Mouse (Mus musculus) embryonic facial prominence, embryonic 15.5 days (tissue): ENCODE results near the gene Golm1. TPM values are rescaled to one million over a fixed set of nuclear protein-coding genes. Genes with fewer than 3 reads are reported as not detected.

ENCODE experiments used
- ATAC-seq: fragments of 200-750 bp; cut with Nextera tagmentation; 2 replicates; pipeline ENCODE4 v1.8.0; 2017; ENCODE audit warnings: low read depth, moderate TSS enrichment; ENCODE audit not compliant: insufficient number of reproducible peaks, low FRiP score, low TSS enrichment
- H3K27ac ChIP-seq: fragments of 300-500 bp; sonication (generic); replicated peaks from 2 replicates; pipeline ENCODE4 v1.5.1; 2015; ENCODE audit warnings: mild to moderate bottlenecking, inconsistent platforms
- H3K27me3 ChIP-seq: fragments of 300-500 bp; sonication (generic); 2 replicates; pipeline ENCODE4 v1.6.1; 2015; ENCODE audit warnings: inconsistent platforms
- H3K36me3 ChIP-seq: fragments of 300-500 bp; sonication (generic); 2 replicates; pipeline ENCODE4 v1.6.1; 2015; ENCODE audit warnings: mild to moderate bottlenecking, inconsistent platforms
- H3K4me1 ChIP-seq: fragments of 300-500 bp; sonication (generic); 2 replicates; pipeline ENCODE4 v1.6.1; 2015; ENCODE audit warnings: inconsistent platforms
- H3K4me2 ChIP-seq: fragments of 300-500 bp; sonication (generic); replicated peaks from 2 replicates; pipeline ENCODE4 v1.6.1; 2015; ENCODE audit warnings: mild to moderate bottlenecking, inconsistent platforms
- H3K4me3 ChIP-seq: fragments of 300-500 bp; sonication (generic); replicated peaks from 2 replicates; pipeline ENCODE4 v1.5.1; 2015; ENCODE audit warnings: mild to moderate bottlenecking, inconsistent platforms
- H3K9ac ChIP-seq: fragments of 300-500 bp; sonication (generic); 2 replicates; pipeline ENCODE4 v1.6.1; 2015; ENCODE audit warnings: inconsistent platforms
- H3K9me3 ChIP-seq: fragments of 300-500 bp; sonication (generic); replicated peaks from 2 replicates; pipeline ENCODE4 v1.6.1; 2016; ENCODE audit warnings: inconsistent platforms
- WGBS: fragments of 180-500 bp; shearing (Covaris S2); methylation state at CpG from one replicate; pipeline ENCODE4 v1.1.7; 2015; 5-methylcytosine and 5-hydroxymethylcytosine counted together
- polyA plus RNA-seq: library from polyadenylated mRNA; unstranded; fragments of >200 nt; fragmentation: Nextera tagmentation; extraction: Ambion mirVana; gene quantifications from 2 replicates; pipeline ENCODE4 v1.2.1, GENCODE M21; 2015

Gene Golm1
- polyA plus RNA-seq, 1 experiment from 2014 or later: 36.5 TPM

- Histone ChIP-seq H3K9ac (no peak overlapping the region), H3K4me1 (no peaks in the 10 kb centered on the region), H3K9me3 (no peaks in the 10 kb centered on the region), H3K4me2 (no peak overlapping the region), H3K4me3 (no peak overlapping the region), H3K27me3 (no peaks in the 10 kb centered on the region), H3K36me3 (no peaks in the 10 kb centered on the region), H3K27ac (no peak overlapping the region)
- WGBS: 79% methylated on average over 7 of the region's 7 CpGs
- ATAC-seq: no peak
Measured at GRCm38 (mm10) chr13:59695781-59696180, 20.2 kb upstream of the Golm1 start.

- Histone ChIP-seq H3K27me3 (no peaks in the 10 kb centered on the region), H3K9ac (no peak within 1 kb of the TSS), H3K4me1 (no peaks in the 10 kb centered on the region), H3K9me3 (no peaks in the 10 kb centered on the region), H3K27ac (no peak within 1 kb of the TSS), H3K4me3 (no peak within 1 kb of the TSS), H3K36me3 (no peaks in the 10 kb centered on the region), H3K4me2 (no peak within 1 kb of the TSS)
- ATAC-seq: no peak
- WGBS: 82% methylated on average over 3 of the region's 3 CpGs
Measured at GRCm38 (mm10) chr13:59694008-59694407, 18.4 kb upstream of the Golm1 start, which contains the start of gene 4921517D22Rik. Gene 4921517D22Rik, minus strand, starts transcription at chr13:59694108.

- Histone ChIP-seq H3K9me3 (no peaks in the 10 kb centered on the region), H3K36me3 (no peaks in the 10 kb centered on the region), H3K4me1 (no peaks in the 10 kb centered on the region), H3K9ac (no peak overlapping the region), H3K4me2 (no peak overlapping the region), H3K27me3 (no peaks in the 10 kb centered on the region), H3K4me3 (no peak overlapping the region), H3K27ac (no peak overlapping the region)
- WGBS: 63% methylated on average over 10 of the region's 10 CpGs
- ATAC-seq: no peak
Measured at GRCm38 (mm10) chr13:59691478-59691877, 15.9 kb upstream of the Golm1 start.

- no peak overlapping the region for H3K9ac ChIP-seq
- no peaks in the 10 kb centered on the region for H3K4me1 ChIP-seq
- H3K4me2 ChIP-seq: no peak overlapping the region
- WGBS: 81% methylated on average over 7 of the region's 7 CpGs
- ATAC-seq: no peak
- no peak overlapping the region for H3K27ac ChIP-seq
- H3K9me3 ChIP-seq: no peaks in the 10 kb centered on the region
- no peaks in the 10 kb centered on the region for H3K36me3 ChIP-seq
- H3K4me3 ChIP-seq: no peak overlapping the region
- no peaks in the 10 kb centered on the region for H3K27me3 ChIP-seq
Measured at GRCm38 (mm10) chr13:59690576-59690975, 15.0 kb upstream of the Golm1 start.

GRCm38 (mm10) chr13:59689843-59690242 is 14.2 kb upstream of the Golm1 start:
- H3K36me3 ChIP-seq: no peaks in the 10 kb centered on the region
- no peak overlapping the region for H3K4me3 ChIP-seq
- WGBS: 91% methylated on average over 3 of the region's 3 CpGs
- H3K27ac ChIP-seq: no peak overlapping the region
- H3K9me3 ChIP-seq: no peaks in the 10 kb centered on the region
- H3K4me2 ChIP-seq: no peak overlapping the region
- H3K27me3 ChIP-seq: no peaks in the 10 kb centered on the region
- H3K4me1 ChIP-seq: no peaks in the 10 kb centered on the region
- H3K9ac ChIP-seq: no peak overlapping the region
- ATAC-seq: no peak

GRCm38 (mm10) chr13:59689313-59689712 is 13.7 kb upstream of the Golm1 start:
- no peak for ATAC-seq
- no peaks in the 10 kb centered on the region for H3K9me3 ChIP-seq

GRCm38 (mm10) chr13:59688338-59688770 is 12.7 kb upstream of the Golm1 start:
- no peaks in the 10 kb centered on the region for H3K36me3 ChIP-seq
- H3K9ac ChIP-seq: no peak overlapping the region
- H3K27me3 ChIP-seq: no peaks in the 10 kb centered on the region
- no peak overlapping the region for H3K4me3 ChIP-seq
- H3K4me1 ChIP-seq: no peaks in the 10 kb centered on the region
- H3K4me2 ChIP-seq: no peak overlapping the region
- no peak overlapping the region for H3K27ac ChIP-seq
- no peak for ATAC-seq
- 53% methylated on average over 13 of the region's 13 CpGs for WGBS
- no peaks in the 10 kb centered on the region for H3K9me3 ChIP-seq

More at GRCm38 (mm10) chr13:59689313-59689712, 13.7 kb upstream of the Golm1 start:
- no peak overlapping the region for H3K27ac ChIP-seq
- H3K27me3 ChIP-seq: no peaks in the 10 kb centered on the region
- WGBS: 86% methylated on average over 9 of the region's 9 CpGs
- no peaks in the 10 kb centered on the region for H3K4me1 ChIP-seq
- no peak overlapping the region for H3K4me2 ChIP-seq
- H3K4me3 ChIP-seq: no peak overlapping the region
- no peaks in the 10 kb centered on the region for H3K36me3 ChIP-seq
- H3K9ac ChIP-seq: no peak overlapping the region

GRCm38 (mm10) chr13:59685236-59685635 is 9.6 kb upstream of the Golm1 start:
- no peak overlapping the region for H3K4me2 ChIP-seq
- 0 out of 2 replicates have a peak, but pooled peaks cover 2% of the 10 kb centered on the region for H3K27me3 ChIP-seq
- no peaks in the 10 kb centered on the region for H3K36me3 ChIP-seq
- no peak overlapping the region for H3K4me3 ChIP-seq
- ATAC-seq: no peak
- H3K9ac ChIP-seq: no peak overlapping the region
- H3K9me3 ChIP-seq: no peaks in the 10 kb centered on the region
- no peaks in the 10 kb centered on the region for H3K4me1 ChIP-seq
- no peak overlapping the region for H3K27ac ChIP-seq
- 76% methylated on average over 3 of the region's 3 CpGs for WGBS

GRCm38 (mm10) chr13:59682629-59683028 is 7.0 kb upstream of the Golm1 start:
- WGBS: 28% methylated on average over 7 of the region's 7 CpGs
- Histone ChIP-seq H3K36me3 (no peaks in the 10 kb centered on the region), H3K4me2 (no peak overlapping the region), H3K4me3 (no peak overlapping the region), H3K27me3 (0 out of 2 replicates have a peak, but pooled peaks cover 2% of the 10 kb centered on the region), H3K9ac (no peak overlapping the region), H3K4me1 (no peaks in the 10 kb centered on the region), H3K27ac (no peak overlapping the region), H3K9me3 (no peaks in the 10 kb centered on the region)
- ATAC-seq: no peak

- Histone ChIP-seq H3K36me3 (no peaks in the 10 kb centered on the region), H3K9me3 (no peaks in the 10 kb centered on the region), H3K4me3 (no peak overlapping the region), H3K9ac (no peak overlapping the region), H3K27me3 (0 out of 2 replicates have a peak, but pooled peaks cover 2% of the 10 kb centered on the region), H3K27ac (no peak overlapping the region), H3K4me2 (no peak overlapping the region), H3K4me1 (no peaks in the 10 kb centered on the region)
- 58% methylated on average over 4 of the region's 4 CpGs for WGBS
- ATAC-seq: no peak
Measured at GRCm38 (mm10) chr13:59679908-59680307, 4.3 kb upstream of the Golm1 start.

- 49% methylated on average over 4 of the region's 4 CpGs for WGBS
- Histone ChIP-seq H3K4me1 (peaks cover 6% of the 10 kb centered on the region), H3K9ac (no peak overlapping the region), H3K9me3 (no peaks in the 10 kb centered on the region), H3K27ac (no peak overlapping the region), H3K4me2 (no peak overlapping the region), H3K36me3 (no peaks in the 10 kb centered on the region), H3K4me3 (no peak overlapping the region), H3K27me3 (0 out of 2 replicates have a peak, but pooled peaks cover 2% of the 10 kb centered on the region)
- no peak for ATAC-seq
Measured at GRCm38 (mm10) chr13:59679306-59679705, 3.7 kb upstream of the Golm1 start.
